Mouse (Mus musculus) gastrocnemius, postnatal 36 days (tissue): ENCODE data around the gene Ccdc175. TPM values are rescaled to one million over a fixed set of nuclear protein-coding genes. Genes with fewer than 3 reads are reported as not detected.

ENCODE experiments used
- DNase-seq, 2 experiments: peaks; one replicate each; pipeline ENCODE4 v3.0.0; 2022
- intact Hi-C: fragments of 180-260 bp; cut with DNase I; formaldehyde crosslinking; loops from one replicate; pipeline ENCODE4 v1.15.1; 2025
- microRNA-seq, 2 experiments: library from miRNA; unstranded; fragments of <30 nt; microRNA quantifications; one replicate each; pipeline ENCODE4 v1.2.0; 2021
- total RNA-seq, 2 experiments: library from RNA; stranded (reverse); gene quantifications; 2 replicates each; pipeline ENCODE4 v1.2.3; 2021

The Ccdc175 gene
- total RNA-seq, 2 experiments from 2014 or later: not detected

GRCm38 (mm10) chr12:72052571-72052970, 132.3 kb downstream of the Ccdc175 start:
- intact Hi-C loops: no loop called here
- no peak for DNase-seq

Small RNA genes lying within 50 kb of the gene (microRNA-seq; reads per million reads assigned to microRNA genes)
- gene Gm24466: 0 reads per million in 2 experiments

Other genes with a start within 250 kb of the Ccdc175 start
- under 1 TPM; 0.17 to 0.18 TPM for gene Gpr135, start 113.9 kb downstream of the Ccdc175 start, total RNA-seq
- under 1 TPM; 0.87 to 0.94 TPM for gene L3hypdh, start 99.6 kb downstream of the Ccdc175 start, total RNA-seq
- gene Jkamp, start 99.4 kb downstream of the Ccdc175 start, total RNA-seq: 10 to 100 TPM; 10.4 to 11.4 TPM
- 1 to 10 TPM; 1.0 to 1.1 TPM for gene Rtn1, start 224.0 kb upstream of the Ccdc175 start, total RNA-seq